Comparison of ENCODE assay signal across 14 mouse cellular contexts in genomic region chr13:113914551-113914971, GRCm38 (mm10).
DNase-seq lines count a peak whose midpoint lies in the region; ATAC-seq and TF ChIP-seq lines count a peak whose summit lies in the region.
"Had no signal": no experiment of that assay in that cellular context is flagged by ENCODE, and none has a peak within 500 bp of the region (broad histone marks: within the 10 kb centered on the region; RNA-seq: fewer than 3 reads in every experiment).

No protein-coding gene starts in this region.

- no peak overlapping the region for H3K4me3 ChIP-seq in midbrain, embryonic 10.5 days
- no peak overlapping the region for H3K4me3 ChIP-seq in midbrain, postnatal 0 days (ENCODE audit: low read depth, low read length)
- no peak overlapping the region for H3K4me3 ChIP-seq in embryonic facial prominence, embryonic 10.5 days
- H3K4me3 ChIP-seq in neural tube, embryonic 13.5 days: no peak overlapping the region
- H3K4me3 ChIP-seq: heart, embryonic 15.5 days; stomach, embryonic 15.5 days had no signal

- no peak for TF ChIP-seq CTCF in midbrain, postnatal 0 days (IDR thresholded peaks at IDR 0.05)

- 9% methylated on average over 9 of the region's 9 CpGs for WGBS in midbrain, embryonic 10.5 days
- WGBS in midbrain, postnatal 0 days: 18% methylated on average over 9 of the region's 9 CpGs
- 26% methylated on average over 9 of the region's 9 CpGs for WGBS in embryonic facial prominence, embryonic 10.5 days
- 8% methylated on average over 9 of the region's 9 CpGs for WGBS in neural tube, embryonic 13.5 days

- H3K36me3 ChIP-seq in midbrain, embryonic 10.5 days: no peaks in the 10 kb centered on the region
- no peaks in the 10 kb centered on the region for H3K36me3 ChIP-seq in midbrain, postnatal 0 days (ENCODE audit: insufficient read depth, low read length)
- no peaks in the 10 kb centered on the region for H3K36me3 ChIP-seq in embryonic facial prominence, embryonic 10.5 days (replicated peaks)
- H3K36me3 ChIP-seq in neural tube, embryonic 13.5 days: no peaks in the 10 kb centered on the region
- H3K36me3 ChIP-seq: heart, embryonic 15.5 days; stomach, embryonic 15.5 days had no signal

- H3K27me3 ChIP-seq in midbrain, embryonic 10.5 days (ENCODE audit: low read depth, poor library complexity, severe bottlenecking): peaks cover 4% of the 10 kb centered on the region; the same call in 1 of the 2 replicates
- H3K27me3 ChIP-seq in midbrain, postnatal 0 days (ENCODE audit: insufficient read depth, low read length): no peaks in the 10 kb centered on the region
- H3K27me3 ChIP-seq in embryonic facial prominence, embryonic 10.5 days (replicated peaks; ENCODE audit: low read depth, poor library complexity, severe bottlenecking): no peaks in the 10 kb centered on the region
- H3K27me3 ChIP-seq in neural tube, embryonic 13.5 days: no peaks in the 10 kb centered on the region
- H3K27me3 ChIP-seq: heart, embryonic 15.5 days; stomach, embryonic 15.5 days had no signal

- DNase-seq in midbrain, embryonic 10.5 days (ENCODE audit: low spot score): peak; percentile 72
- DNase-seq in midbrain, postnatal 0 days (ENCODE audit: low spot score): no peak
- DNase-seq in embryonic facial prominence, embryonic 10.5 days (ENCODE audit: low spot score): peak; percentile 39
- DNase-seq in mesoderm, embryonic 11.5 days (ENCODE audit: low read depth, low spot score): peak; percentile 58
- no peak for DNase-seq in right cerebral cortex, postnatal 14 days
- DNase-seq in spleen, postnatal 14 days (ENCODE audit: low spot score in 2 of 2): no peak
- DNase-seq: heart, adult 18-20 months; kidney, adult 2 months; liver; lung, adult 2 months; lung, postnatal 4 days had no signal

- H3K4me2 ChIP-seq in midbrain, postnatal 0 days (ENCODE audit: low read depth, low read length, poor library complexity, severe bottlenecking): no peak overlapping the region
- H3K4me2 ChIP-seq in neural tube, embryonic 13.5 days: peak overlapping the region; percentile 26
- H3K4me2 ChIP-seq: heart, embryonic 15.5 days; stomach, embryonic 15.5 days had no signal

- no peak overlapping the region for H3K9ac ChIP-seq in midbrain, postnatal 0 days (replicated peaks; ENCODE audit: low read length, poor library complexity, severe bottlenecking)
- H3K9ac ChIP-seq in neural tube, embryonic 13.5 days: no peak overlapping the region
- H3K9ac ChIP-seq: heart, embryonic 15.5 days; stomach, embryonic 15.5 days had no signal

- H3K4me1 ChIP-seq in midbrain, embryonic 10.5 days: peaks cover 66% of the 10 kb centered on the region
- H3K4me1 ChIP-seq in midbrain, postnatal 0 days (ENCODE audit: insufficient read depth, low read length): no peaks in the 10 kb centered on the region
- H3K4me1 ChIP-seq in embryonic facial prominence, embryonic 10.5 days: peaks cover 19% of the 10 kb centered on the region
- H3K4me1 ChIP-seq in neural tube, embryonic 13.5 days (replicated peaks): peaks cover 62% of the 10 kb centered on the region
- H3K4me1 ChIP-seq: stomach, embryonic 15.5 days had no signal

- H3K9me3 ChIP-seq in midbrain, embryonic 10.5 days (replicated peaks): no peaks in the 10 kb centered on the region
- H3K9me3 ChIP-seq in midbrain, postnatal 0 days (ENCODE audit: low read length): no peaks in the 10 kb centered on the region
- H3K9me3 ChIP-seq in embryonic facial prominence, embryonic 10.5 days: no peaks in the 10 kb centered on the region
- H3K9me3 ChIP-seq in neural tube, embryonic 13.5 days: no peaks in the 10 kb centered on the region
- H3K9me3 ChIP-seq: heart, embryonic 15.5 days; stomach, embryonic 15.5 days had no signal

- ATAC-seq in midbrain, postnatal 0 days (ENCODE audit: low FRiP score): no peak
- peak; percentile 20; the same call in 1 of the 2 replicates for ATAC-seq in neural tube, embryonic 13.5 days (ENCODE audit: low read depth)

- peak overlapping the region; percentile 76 for H3K27ac ChIP-seq in midbrain, embryonic 10.5 days (replicated peaks)
- no peak overlapping the region for H3K27ac ChIP-seq in midbrain, postnatal 0 days (ENCODE audit: low read depth, low read length)
- H3K27ac ChIP-seq in embryonic facial prominence, embryonic 10.5 days (replicated peaks): 0 out of 2 replicates have a peak overlapping the region, but pooled peaks have one; percentile 21
- H3K27ac ChIP-seq in neural tube, embryonic 13.5 days (replicated peaks): no peak overlapping the region
- H3K27ac ChIP-seq: heart, embryonic 15.5 days; stomach, embryonic 15.5 days had no signal

Comparison
In these comparisons a context has a peak if more than half of its experiments do, and no peak if none do; other contexts are left out.
1. DNase-seq: peak in midbrain, embryonic 10.5 days (single experiment), embryonic facial prominence, embryonic 10.5 days (single experiment) and mesoderm, embryonic 11.5 days (single experiment); none in midbrain, postnatal 0 days (single experiment), right cerebral cortex, postnatal 14 days (single experiment) and spleen, postnatal 14 days (0 of 2).
2. H3K27ac ChIP-seq: peak in midbrain, embryonic 10.5 days (single experiment) and embryonic facial prominence, embryonic 10.5 days (single experiment); none in midbrain, postnatal 0 days (single experiment) and neural tube, embryonic 13.5 days (single experiment).